Mouse (Mus musculus) megakaryocyte, embryonic 14.5 days (primary cell): ENCODE results near the gene Rassf8.

ENCODE experiments used
- FLI1 ChIP-seq: IDR thresholded peaks from 2 replicates; pipeline ENCODE4 v1.6.1; 2012; ENCODE audit warnings: low read length, inconsistent platforms, mixed read lengths
- GATA1 ChIP-seq: IDR thresholded peaks from 3 replicates; pipeline ENCODE4 v1.6.1; 2012; ENCODE audit warnings: mixed read lengths, low read length, inconsistent platforms, borderline replicate concordance

DNA sequence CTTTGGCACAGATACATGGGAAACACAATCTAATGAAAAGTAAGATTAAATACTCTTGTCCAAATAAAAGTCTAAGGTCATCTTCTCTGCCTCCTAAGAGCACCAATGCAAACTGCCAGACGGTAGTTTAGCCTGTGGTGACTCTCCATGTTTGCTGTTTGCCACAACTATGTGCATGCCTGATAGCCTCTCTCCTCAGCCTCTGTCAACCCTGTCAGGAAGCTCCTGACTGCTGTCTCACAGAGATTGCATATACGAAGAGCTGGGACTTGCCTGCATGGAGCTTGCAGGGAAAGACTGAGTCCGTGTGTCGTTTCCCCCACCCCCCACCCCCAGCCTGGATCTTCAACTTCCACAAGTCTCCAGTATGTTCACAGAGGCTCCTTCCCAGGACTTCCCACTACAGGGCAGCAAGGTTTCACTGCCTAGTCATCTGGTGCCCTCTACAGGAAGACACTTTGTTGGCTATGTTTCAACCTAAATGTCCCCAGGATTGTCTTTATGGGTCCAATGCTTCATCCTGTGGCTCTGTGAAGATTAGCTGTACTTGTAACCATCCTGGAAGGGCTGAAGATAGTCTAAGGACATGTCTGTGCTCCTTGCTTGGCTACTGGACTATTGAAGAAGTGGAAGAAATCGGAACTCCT lies 77.2 kb downstream of the Rassf8 start:
- TF ChIP-seq GATA1: no peak; the same call in 2 of the 3 replicates
- no peak for TF ChIP-seq FLI1
